Mouse (Mus musculus): ENCODE data around the gene Vps8. TPM values are rescaled to one million over a fixed set of nuclear protein-coding genes. Genes with fewer than 3 reads are reported as not detected.

The Vps8 gene
- 27.3 and 29.5 TPM in 2 replicates for polyA plus RNA-seq (2011; ENCODE audit: insufficient read length, low read depth, missing spikeins)

GRCm38 (mm10) chr16:21422645-21423545 lies at the start of gene Vps8:
Gene Vps8, plus strand, starts transcription at chr16:21423118.
- TF ChIP-seq CTCF (IDR thresholded peaks at IDR 0.05; ENCODE audit: borderline replicate concordance, insufficient read depth, low read length) (no peak), POLR2A (IDR thresholded peaks at IDR 0.05; ENCODE audit: low read depth, low read length) (peak; percentile 81)
- peak within 1 kb of the TSS; percentile 98 for H3K4me3 ChIP-seq (ENCODE audit: insufficient read depth, low read length)
- no peaks in the 10 kb centered on the region for H3K4me1 ChIP-seq (ENCODE audit: control insufficient read depth, insufficient read depth, low read length)
- H3K27ac ChIP-seq (ENCODE audit: insufficient read depth, low read length), result peak within 1 kb of the TSS; percentile 30

- TF ChIP-seq CTCF (IDR thresholded peaks at IDR 0.05; ENCODE audit: borderline replicate concordance, insufficient read depth, low read length) (no peak), POLR2A (IDR thresholded peaks at IDR 0.05; ENCODE audit: low read depth, low read length) (no peak)
- Histone ChIP-seq H3K4me3 (ENCODE audit: insufficient read depth, low read length) (no peak overlapping the region), H3K27ac (ENCODE audit: insufficient read depth, low read length) (no peak overlapping the region), H3K4me1 (ENCODE audit: control insufficient read depth, insufficient read depth, low read length) (peaks cover 15% of the 10 kb centered on the region)
Measured at GRCm38 (mm10) chr16:21373316-21373960, 49.5 kb upstream of the Vps8 start.

GRCm38 (mm10) chr16:21374067-21374466 lies 48.9 kb upstream of the Vps8 start:
- no peak overlapping the region for H3K27ac ChIP-seq (ENCODE audit: insufficient read depth, low read length)
- H3K4me3 ChIP-seq (ENCODE audit: insufficient read depth, low read length), result no peak overlapping the region
- TF ChIP-seq CTCF (IDR thresholded peaks at IDR 0.05; ENCODE audit: borderline replicate concordance, insufficient read depth, low read length) (no peak), POLR2A (IDR thresholded peaks at IDR 0.05; ENCODE audit: low read depth, low read length) (no peak)
- H3K4me1 ChIP-seq (ENCODE audit: control insufficient read depth, insufficient read depth, low read length), result peaks cover 15% of the 10 kb centered on the region

- no peak overlapping the region for H3K4me3 ChIP-seq (ENCODE audit: insufficient read depth, low read length)
- TF ChIP-seq POLR2A (IDR thresholded peaks at IDR 0.05; ENCODE audit: low read depth, low read length), result no peak
- no peak for TF ChIP-seq CTCF (IDR thresholded peaks at IDR 0.05; ENCODE audit: borderline replicate concordance, insufficient read depth, low read length)
- H3K4me1 ChIP-seq (ENCODE audit: control insufficient read depth, insufficient read depth, low read length), result peaks cover 15% of the 10 kb centered on the region
- no peak overlapping the region for H3K27ac ChIP-seq (ENCODE audit: insufficient read depth, low read length)
Measured at GRCm38 (mm10) chr16:21375147-21375546, 47.8 kb upstream of the Vps8 start.

GRCm38 (mm10) chr16:21376316-21376715 lies 46.6 kb upstream of the Vps8 start:
- no peak for TF ChIP-seq CTCF (IDR thresholded peaks at IDR 0.05; ENCODE audit: borderline replicate concordance, insufficient read depth, low read length)
- TF ChIP-seq POLR2A (IDR thresholded peaks at IDR 0.05; ENCODE audit: low read depth, low read length), result no peak; the same call in 1 of the 2 replicates
- peaks cover 15% of the 10 kb centered on the region for H3K4me1 ChIP-seq (ENCODE audit: control insufficient read depth, insufficient read depth, low read length)
- no peak overlapping the region for H3K4me3 ChIP-seq (ENCODE audit: insufficient read depth, low read length)
- peak overlapping the region; percentile 71 for H3K27ac ChIP-seq (ENCODE audit: insufficient read depth, low read length)

GRCm38 (mm10) chr16:21376949-21377604 lies 45.8 kb upstream of the Vps8 start:
- H3K4me3 ChIP-seq (ENCODE audit: insufficient read depth, low read length), result no peak overlapping the region
- H3K4me1 ChIP-seq (ENCODE audit: control insufficient read depth, insufficient read depth, low read length), result peaks cover 15% of the 10 kb centered on the region
- H3K27ac ChIP-seq (ENCODE audit: insufficient read depth, low read length), result peak overlapping the region; percentile 71
- no peak for TF ChIP-seq CTCF (IDR thresholded peaks at IDR 0.05; ENCODE audit: borderline replicate concordance, insufficient read depth, low read length)
- TF ChIP-seq POLR2A (IDR thresholded peaks at IDR 0.05; ENCODE audit: low read depth, low read length), result no peak

- H3K4me3 ChIP-seq (ENCODE audit: insufficient read depth, low read length), result no peak overlapping the region
- no peak for TF ChIP-seq CTCF (IDR thresholded peaks at IDR 0.05; ENCODE audit: borderline replicate concordance, insufficient read depth, low read length)
- no peak for TF ChIP-seq POLR2A (IDR thresholded peaks at IDR 0.05; ENCODE audit: low read depth, low read length)
Measured at GRCm38 (mm10) chr16:21377605-21377968, 45.3 kb upstream of the Vps8 start.

GRCm38 (mm10) chr16:21381469-21381868 lies 41.4 kb upstream of the Vps8 start:
- H3K27ac ChIP-seq (ENCODE audit: insufficient read depth, low read length), result no peak overlapping the region
- H3K4me3 ChIP-seq (ENCODE audit: insufficient read depth, low read length), result no peak overlapping the region
- H3K4me1 ChIP-seq (ENCODE audit: control insufficient read depth, insufficient read depth, low read length), result peaks cover 11% of the 10 kb centered on the region
- no peak for TF ChIP-seq CTCF (IDR thresholded peaks at IDR 0.05; ENCODE audit: borderline replicate concordance, insufficient read depth, low read length)
- no peak for TF ChIP-seq POLR2A (IDR thresholded peaks at IDR 0.05; ENCODE audit: low read depth, low read length)

More at GRCm38 (mm10) chr16:21377605-21377968, 45.3 kb upstream of the Vps8 start:
- Histone ChIP-seq H3K4me1 (ENCODE audit: control insufficient read depth, insufficient read depth, low read length) (peaks cover 15% of the 10 kb centered on the region), H3K27ac (ENCODE audit: insufficient read depth, low read length) (peak overlapping the region; percentile 71)

- Histone ChIP-seq H3K4me1 (ENCODE audit: control insufficient read depth, insufficient read depth, low read length) (peaks cover 5% of the 10 kb centered on the region), H3K27ac (ENCODE audit: insufficient read depth, low read length) (no peak overlapping the region), H3K4me3 (ENCODE audit: insufficient read depth, low read length) (no peak overlapping the region)
- TF ChIP-seq CTCF (IDR thresholded peaks at IDR 0.05; ENCODE audit: borderline replicate concordance, insufficient read depth, low read length), result no peak
- no peak for TF ChIP-seq POLR2A (IDR thresholded peaks at IDR 0.05; ENCODE audit: low read depth, low read length)
Measured at GRCm38 (mm10) chr16:21382152-21382911, 40.6 kb upstream of the Vps8 start.
